Mouse (Mus musculus) myocyte (in vitro differentiated cells): ENCODE results near the gene Slc19a1.

Experiments
- CEBPB ChIP-seq: IDR thresholded peaks from 2 replicates; pipeline ENCODE4 v1.6.1; 2011; ENCODE audit warnings: mild to moderate bottlenecking, moderate library complexity; ENCODE audit not compliant: poor library complexity, insufficient read depth, severe bottlenecking
- E2F4 ChIP-seq: IDR thresholded peaks from one replicate; pipeline ENCODE4 v1.6.1; 2011; ENCODE audit warnings: mild to moderate bottlenecking, control low read depth, moderate library complexity; ENCODE audit not compliant: insufficient read depth
- MAX ChIP-seq: IDR thresholded peaks from one replicate; pipeline ENCODE4 v1.6.1; 2011; ENCODE audit warnings: low read depth, mild to moderate bottlenecking, control low read depth
- MYOD1 ChIP-seq, 3 experiments: IDR thresholded peaks; one replicate each; pipeline ENCODE4 v1.6.1; 2011; ENCODE audit warnings: control low read depth in 2 of 3, low read depth in 2 of 3, mild to moderate bottlenecking in 2 of 3, moderate library complexity in 1 of 3; ENCODE audit not compliant: insufficient read length in 2 of 3, control insufficient read depth in 1 of 3
- MYOG ChIP-seq, 3 experiments: IDR thresholded peaks; one replicate each; pipeline ENCODE4 v1.6.1; 2011; ENCODE audit warnings: control low read depth in 2 of 3, low read depth in 2 of 3, mild to moderate bottlenecking in 2 of 3; ENCODE audit not compliant: insufficient read length in 2 of 3, control insufficient read depth in 1 of 3, insufficient read depth in 1 of 3
- POLR2A ChIP-seq: IDR thresholded peaks from one replicate; pipeline ENCODE4 v1.6.1; 2011; ENCODE audit warnings: low read depth, mild to moderate bottlenecking, control low read depth, moderate library complexity; ENCODE audit not compliant: insufficient read length
- POLR2AphosphoS2 ChIP-seq: IDR thresholded peaks from one replicate; pipeline ENCODE4 v1.6.1; 2011; ENCODE audit warnings: low read depth, control low read depth; ENCODE audit not compliant: insufficient read length
- TCF12 ChIP-seq: IDR thresholded peaks from one replicate; pipeline ENCODE4 v1.6.1; 2011; ENCODE audit warnings: mild to moderate bottlenecking, control low read depth; ENCODE audit not compliant: poor library complexity, insufficient read depth, severe bottlenecking

DNA sequence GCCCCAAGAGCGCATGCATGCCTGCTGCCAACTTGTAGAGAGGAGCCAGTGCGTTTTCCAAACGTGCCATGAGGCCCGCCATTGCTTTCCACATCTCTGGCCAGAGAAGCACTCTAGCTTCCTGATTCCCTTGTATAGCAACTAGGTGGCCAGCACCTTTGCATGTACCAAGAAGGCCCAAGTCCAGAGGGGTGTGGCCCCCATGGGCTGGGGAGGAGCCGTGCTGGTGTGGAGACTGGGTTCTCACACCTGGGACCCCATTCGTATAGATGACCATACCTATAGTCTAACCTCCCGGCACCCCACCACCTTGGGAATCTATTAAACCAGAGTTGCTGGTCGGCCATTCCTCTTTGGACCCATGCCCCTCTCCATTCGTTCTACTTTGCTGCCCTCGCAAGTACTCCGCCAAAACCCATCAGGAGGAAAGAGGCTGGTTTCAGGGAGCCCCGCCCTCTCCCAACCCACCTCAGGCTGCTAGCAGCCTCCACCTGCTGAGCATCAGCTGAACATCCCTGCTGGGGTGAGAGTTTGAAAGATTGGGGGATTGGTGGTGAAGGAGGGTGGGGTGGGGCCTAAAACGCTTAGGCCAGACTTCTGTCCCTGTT is at the start of gene Slc19a1:
- no peak for TF ChIP-seq POLR2A
- TF ChIP-seq TCF12, result no peak
- no peak for TF ChIP-seq MYOG (IDR thresholded peaks at IDR 0.05; ENCODE audit: control insufficient read depth in 1 of 3, insufficient read depth in 1 of 3, insufficient read length in 2 of 3, low read depth in 2 of 3)
- TF ChIP-seq MYOD1 (IDR thresholded peaks at IDR 0.05; ENCODE audit: control insufficient read depth in 1 of 3, insufficient read length in 2 of 3, low read depth in 2 of 3), result no peak
- no peak for TF ChIP-seq POLR2AphosphoS2
- no peak for TF ChIP-seq CEBPB
- TF ChIP-seq E2F4, result no peak
- TF ChIP-seq MAX, result no peak
